Mouse (Mus musculus) thymus, adult 2 months (tissue): ENCODE results near the gene Smco4.

Experiments
- CTCF ChIP-seq: fragments of 200-500 bp; IDR thresholded peaks from 2 replicates; pipeline ENCODE4 v1.5.1; 2012; ENCODE audit warnings: mild to moderate bottlenecking, control low read depth, low read length, moderate library complexity, borderline replicate concordance; ENCODE audit not compliant: control insufficient read depth, poor library complexity, insufficient read depth; ENCODE audit errors: extremely low read depth
- POLR2A ChIP-seq: fragments of 200-500 bp; IDR thresholded peaks from 2 replicates; pipeline ENCODE4 v1.6.1; 2012; ENCODE audit warnings: mild to moderate bottlenecking, low read length, control low read depth, moderate library complexity; ENCODE audit not compliant: control insufficient read depth, poor library complexity, insufficient read depth; ENCODE audit errors: extremely low read depth

DNA sequence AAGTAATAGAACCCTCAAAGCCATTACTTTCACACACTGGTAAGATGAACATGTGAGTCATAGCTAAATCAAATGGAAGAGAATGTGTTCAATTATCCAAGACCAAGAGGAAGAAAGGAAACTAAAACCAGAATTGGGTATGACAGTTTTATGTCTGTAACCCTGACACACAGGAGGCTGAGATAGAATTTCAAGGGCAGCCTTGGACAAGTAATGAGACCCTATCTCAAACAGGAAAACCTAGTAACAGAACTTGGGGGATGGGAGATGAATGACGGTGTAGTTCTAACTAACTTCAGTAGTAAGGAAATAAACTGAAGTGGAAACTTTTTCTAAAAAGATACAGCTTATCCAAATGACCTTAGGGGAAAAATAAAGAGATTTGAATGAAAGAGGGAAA lies 85.2 kb downstream of the Smco4 start:
- TF ChIP-seq CTCF, result no peak
- no peak for TF ChIP-seq POLR2A
